Mouse (Mus musculus): ENCODE data around the gene Cdkn1a. TPM values are rescaled to one million over a fixed set of nuclear protein-coding genes. Genes with fewer than 3 reads are reported as not detected.

Gene Cdkn1a
- polyA plus RNA-seq, 1 experiment = 171 TPM

GRCm38 (mm10) chr17:29149766-29150165 lies 59.0 kb downstream of the Cdkn1a start:
- no peaks in the 10 kb centered on the region for H3K36me3 ChIP-seq (ENCODE audit: control insufficient read depth, insufficient read depth, low read length, poor library complexity, severe bottlenecking)
- no peak overlapping the region for H3K9ac ChIP-seq (ENCODE audit: low read depth, poor library complexity, severe bottlenecking)
- H3K4me3 ChIP-seq (ENCODE audit: low read depth, low read length) = no peak overlapping the region
- TF ChIP-seq EP300 (IDR thresholded peaks at IDR 0.05; ENCODE audit: insufficient read depth, low read depth, low read length) = no peak
- no peak for TF ChIP-seq POLR2A (IDR thresholded peaks at IDR 0.05; ENCODE audit: insufficient read depth, low read length)
- TF ChIP-seq CTCF (IDR thresholded peaks at IDR 0.05; ENCODE audit: low read depth, low read length) = no peak
- no peak overlapping the region for H3K27ac ChIP-seq (ENCODE audit: insufficient read depth, low read length)
- H3K9me3 ChIP-seq (replicated peaks; ENCODE audit: control insufficient read depth, insufficient read depth, low read length, poor library complexity, severe bottlenecking) = no peaks in the 10 kb centered on the region
- H3K27me3 ChIP-seq (ENCODE audit: control insufficient read depth, insufficient read depth, low read length, poor library complexity, severe bottlenecking) = no peaks in the 10 kb centered on the region
- H3K4me1 ChIP-seq (ENCODE audit: control insufficient read depth, insufficient read depth, low read length) = no peaks in the 10 kb centered on the region

Other genes with a start within 250 kb of the Cdkn1a start
- gene Pnpla1, start 232.6 kb upstream of the Cdkn1a start, polyA plus RNA-seq (2011; ENCODE audit: insufficient read depth, insufficient read length, low read depth, missing spikeins) = 0.15 TPM in 1 of 2 replicates, not detected in the other
- gene 4930539E08Rik, start 175.7 kb upstream of the Cdkn1a start, polyA plus RNA-seq (2011; ENCODE audit: insufficient read depth, insufficient read length, low read depth, missing spikeins) = 1.5 and 3.0 TPM in 2 replicates
- 0.67 and 2.4 TPM in 2 replicates for gene Pxt1, start 147.1 kb upstream of the Cdkn1a start, polyA plus RNA-seq (2011; ENCODE audit: insufficient read depth, insufficient read length, low read depth, missing spikeins)
- gene Kctd20, start 139.0 kb upstream of the Cdkn1a start, polyA plus RNA-seq (2011; ENCODE audit: insufficient read depth, insufficient read length, low read depth, missing spikeins) = 75.3 and 77.9 TPM in 2 replicates
- gene Stk38, start 83.0 kb upstream of the Cdkn1a start, polyA plus RNA-seq (2011; ENCODE audit: insufficient read depth, insufficient read length, low read depth, missing spikeins) = 171 TPM in 2 replicates
- gene Srsf3, start 58.3 kb upstream of the Cdkn1a start, polyA plus RNA-seq (2011; ENCODE audit: insufficient read depth, insufficient read length, low read depth, missing spikeins) = 541 and 557 TPM in 2 replicates
- gene Rab44, start 23.2 kb downstream of the Cdkn1a start, polyA plus RNA-seq (2011; ENCODE audit: insufficient read depth, insufficient read length, low read depth, missing spikeins) = not detected in 2 replicates
- gene Cpne5, start 147.2 kb downstream of the Cdkn1a start, polyA plus RNA-seq (2011; ENCODE audit: insufficient read depth, insufficient read length, low read depth, missing spikeins) = 1.8 and 4.4 TPM in 2 replicates
- 92.7 and 101 TPM in 2 replicates for gene Ppil1, start 173.2 kb downstream of the Cdkn1a start, polyA plus RNA-seq (2011; ENCODE audit: insufficient read depth, insufficient read length, low read depth, missing spikeins)
- gene BC004004, start 177.8 kb downstream of the Cdkn1a start, polyA plus RNA-seq (2011; ENCODE audit: insufficient read depth, insufficient read length, low read depth, missing spikeins) = 39.5 and 54.0 TPM in 2 replicates
- 0.39 TPM in 1 of 2 replicates, not detected in the other for gene Pi16, start 226.7 kb downstream of the Cdkn1a start, polyA plus RNA-seq (2011; ENCODE audit: insufficient read depth, insufficient read length, low read depth, missing spikeins)